Mouse (Mus musculus) G1E (cell line): ENCODE data around the gene Cwc22.

Source experiments
- CTCF ChIP-seq: IDR thresholded peaks from 2 replicates; pipeline ENCODE4 v1.5.1; 2012; ENCODE audit warnings: low read depth, low read length, inconsistent platforms, mixed read lengths
- GATA1 ChIP-seq: IDR thresholded peaks from 2 replicates; pipeline ENCODE4 v1.6.1; 2012; ENCODE audit warnings: borderline replicate concordance, low read length, inconsistent platforms, mixed read lengths
- POLR2AphosphoS5 ChIP-seq: IDR thresholded peaks from 2 replicates; pipeline ENCODE4 v1.6.1; 2012; ENCODE audit warnings: low read depth, low read length, inconsistent platforms; ENCODE audit not compliant: insufficient replicate concordance
- TAL1 ChIP-seq: conservative IDR thresholded peaks from 2 replicates; pipeline ENCODE4 v1.6.1; 2012; ENCODE audit warnings: low read depth, low read length, inconsistent platforms, mixed read lengths

- TF ChIP-seq CTCF (no peak), GATA1 (no peak), TAL1 (no peak), POLR2AphosphoS5 (no peak)
Measured at GRCm38 (mm10) chr2:77931958-77932357, 14.2 kb downstream of the Cwc22 start.
